Mouse (Mus musculus) ovary, adult 2 months (tissue): ENCODE results near the gene Dcn. TPM values are rescaled to one million over a fixed set of nuclear protein-coding genes. Genes with fewer than 3 reads are reported as not detected.

Experiments
- polyA plus RNA-seq: library from polyadenylated mRNA; depleted of rRNA; stranded (reverse); fragments of >200 nt; gene quantifications from 2 replicates; pipeline ENCODE4 v1.2.3, GENCODE M21; 2012; rRNA removed

Dcn gene
- 229 and 342 TPM in 2 replicates for polyA plus RNA-seq

GRCm38 (mm10) chr10:97479004-97479766 is at the start of gene Dcn:
Dcn (plus strand) TSS chr10:97479609.

GRCm38 (mm10) chr10:97564957-97565856 is 85.8 kb downstream of the Dcn start, which contains the start of gene Lum:
Lum (plus strand) TSS chr10:97565128.

Other genes starting within 250 kb of the Dcn start
- 43.7 and 65.1 TPM in 2 replicates for gene Lum, start 85.5 kb downstream of the Dcn start, polyA plus RNA-seq
- not detected in 2 replicates for gene Kera, start 127.3 kb downstream of the Dcn start, polyA plus RNA-seq
- gene Epyc, start 164.5 kb downstream of the Dcn start, polyA plus RNA-seq = not detected in 2 replicates
- not detected in 2 replicates for gene Ccer1, start 213.4 kb downstream of the Dcn start, polyA plus RNA-seq
- not detected in 2 replicates for gene C030005K15Rik, start 247.1 kb downstream of the Dcn start, polyA plus RNA-seq